Mouse (Mus musculus): ENCODE measurements around the gene 2900026A02Rik.

- TF ChIP-seq CTCF (IDR thresholded peaks at IDR 0.05; ENCODE audit: low read depth) (peak; percentile 100), EP300 (optimal IDR thresholded peaks at IDR 0.05) (no peak)
Measured at GRCm38 (mm10) chr5:113099546-113099945, 121.5 kb downstream of the 2900026A02Rik start.
